Mouse (Mus musculus) embryonic facial prominence, embryonic 13.5 days (tissue): ENCODE data around the gene Acot8. TPM values are rescaled to one million over a fixed set of nuclear protein-coding genes. Genes with fewer than 3 reads are reported as not detected.

ENCODE experiments used
- ATAC-seq: fragments of 200-750 bp; cut with Nextera tagmentation; 2 replicates; pipeline ENCODE4 v1.8.0; 2017; ENCODE audit warnings: low read depth; ENCODE audit not compliant: insufficient number of reproducible peaks, insufficient read depth, low FRiP score, low TSS enrichment
- H3K27ac ChIP-seq: fragments of 300-500 bp; sonication (generic); 2 replicates; pipeline ENCODE4 v1.5.1; 2015; ENCODE audit warnings: moderate library complexity, mild to moderate bottlenecking, inconsistent platforms
- H3K27me3 ChIP-seq: fragments of 300-500 bp; sonication (generic); 2 replicates; pipeline ENCODE4 v1.6.1; 2015; ENCODE audit warnings: mild to moderate bottlenecking, inconsistent platforms
- H3K36me3 ChIP-seq: fragments of 300-500 bp; sonication (generic); 2 replicates; pipeline ENCODE4 v1.6.1; 2015; ENCODE audit warnings: mild to moderate bottlenecking, inconsistent platforms
- H3K4me1 ChIP-seq: fragments of 300-500 bp; sonication (generic); 2 replicates; pipeline ENCODE4 v1.6.1; 2015; ENCODE audit warnings: inconsistent platforms
- H3K4me2 ChIP-seq: fragments of 300-500 bp; sonication (generic); 2 replicates; pipeline ENCODE4 v1.6.1; 2015; ENCODE audit warnings: moderate library complexity, mild to moderate bottlenecking, inconsistent platforms
- H3K4me3 ChIP-seq: fragments of 300-500 bp; sonication (generic); 2 replicates; pipeline ENCODE4 v1.5.1; 2015; ENCODE audit warnings: mild to moderate bottlenecking, inconsistent platforms
- H3K9ac ChIP-seq: fragments of 300-500 bp; sonication (generic); 2 replicates; pipeline ENCODE4 v1.6.1; 2015; ENCODE audit warnings: mild to moderate bottlenecking, inconsistent platforms
- H3K9me3 ChIP-seq: fragments of 300-500 bp; sonication (generic); 2 replicates; pipeline ENCODE4 v1.6.1; 2016; ENCODE audit warnings: inconsistent platforms
- WGBS: fragments of 180-500 bp; shearing (Covaris S2); methylation state at CpG from one replicate; pipeline ENCODE4 v1.1.7; 2015; ENCODE audit warnings: mixed read lengths; 5-methylcytosine and 5-hydroxymethylcytosine counted together
- polyA plus RNA-seq: library from polyadenylated mRNA; unstranded; fragments of >200 nt; fragmentation: Nextera tagmentation; extraction: Ambion mirVana; gene quantifications from 2 replicates; pipeline ENCODE4 v1.2.1, GENCODE M21; 2015

Gene Acot8
- polyA plus RNA-seq: 18.4 and 19.5 TPM in 2 replicates

- peak within 1 kb of the TSS; percentile 83 for H3K9ac ChIP-seq
- no peaks in the 10 kb centered on the region for H3K27me3 ChIP-seq
- WGBS: under 1% methylated on average over 47 of the region's 47 CpGs
- H3K36me3 ChIP-seq: peaks cover 37% of the 10 kb centered on the region
- H3K4me3 ChIP-seq: peak within 1 kb of the TSS; percentile 87
- peak within 1 kb of the TSS; percentile 91 for H3K4me2 ChIP-seq
- H3K4me1 ChIP-seq: peaks cover 25% of the 10 kb centered on the region
- peak; percentile 92 for ATAC-seq
- H3K9me3 ChIP-seq: no peaks in the 10 kb centered on the region
- H3K27ac ChIP-seq: peak within 1 kb of the TSS; percentile 86
Measured at GRCm38 (mm10) chr2:164804533-164805331, at the start of gene Acot8, which contains the start of gene Zswim3. Gene Acot8 (minus strand): TSS chr2:164804882. Gene Zswim3 (plus strand): TSS chr2:164805098.

DNA sequence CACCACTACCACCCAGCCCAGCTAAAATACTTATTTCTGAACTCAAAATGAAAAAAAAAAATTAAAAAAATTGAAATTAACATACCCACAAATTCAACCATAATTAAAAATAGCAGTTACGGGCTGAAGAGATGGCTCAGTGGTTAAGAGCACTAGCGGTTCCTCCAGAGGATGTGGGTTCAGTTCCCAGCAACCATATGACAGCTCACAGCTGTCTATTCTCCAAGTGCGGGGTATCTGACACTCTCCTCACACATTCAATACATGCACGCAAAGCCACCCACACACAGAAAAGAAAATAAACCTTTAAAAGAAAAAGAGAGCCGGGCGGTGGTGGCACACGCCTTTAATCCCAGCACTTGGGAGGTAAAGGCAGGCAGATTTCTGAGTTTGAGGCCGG, 45.4 kb upstream of the Acot8 start:
- Histone ChIP-seq H3K27me3 (peaks cover 9% of the 10 kb centered on the region), H3K36me3 (peaks cover 38% of the 10 kb centered on the region), H3K4me1 (no peaks in the 10 kb centered on the region), H3K27ac (no peak overlapping the region), H3K9me3 (no peaks in the 10 kb centered on the region), H3K4me2 (no peak overlapping the region), H3K4me3 (no peak overlapping the region), H3K9ac (no peak overlapping the region)
- 86% methylated on average over 8 of the region's 8 CpGs for WGBS
- no peak for ATAC-seq

- no peak overlapping the region for H3K9ac ChIP-seq
- no peak for ATAC-seq
- no peaks in the 10 kb centered on the region for H3K27me3 ChIP-seq
- no peak overlapping the region for H3K27ac ChIP-seq
- peaks cover 32% of the 10 kb centered on the region for H3K36me3 ChIP-seq
- no peak overlapping the region for H3K4me3 ChIP-seq
- no peaks in the 10 kb centered on the region for H3K4me1 ChIP-seq
- 57% methylated on average over 3 of the region's 3 CpGs for WGBS
- no peak overlapping the region for H3K4me2 ChIP-seq
- no peaks in the 10 kb centered on the region for H3K9me3 ChIP-seq
Measured at GRCm38 (mm10) chr2:164845782-164846181, 41.1 kb upstream of the Acot8 start.

DNA sequence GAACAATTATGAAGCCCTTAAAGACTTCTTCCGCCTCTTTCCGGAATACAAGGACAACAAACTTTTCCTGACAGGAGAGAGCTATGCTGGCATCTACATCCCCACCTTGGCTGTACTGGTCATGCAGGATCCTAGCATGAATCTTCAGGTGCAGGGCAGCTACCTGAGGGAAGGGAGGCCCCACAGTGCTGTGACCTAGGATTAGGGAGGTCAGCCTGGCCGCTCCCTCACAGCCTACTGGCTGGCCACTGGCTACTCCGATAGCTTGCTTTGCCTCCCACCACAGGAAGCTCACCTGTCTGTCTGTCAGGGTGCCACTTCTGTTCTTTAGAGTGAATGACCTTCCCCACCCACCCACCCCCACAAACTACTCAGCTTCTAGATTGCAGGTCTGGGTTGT, 30.5 kb upstream of the Acot8 start:
- ATAC-seq: no peak
- H3K36me3 ChIP-seq: peaks cover 42% of the 10 kb centered on the region
- peak overlapping the region; percentile 64; the same call in 1 of the 2 replicates for H3K4me3 ChIP-seq
- no peak overlapping the region for H3K9ac ChIP-seq
- H3K27ac ChIP-seq: no peak overlapping the region
- no peak overlapping the region; the same call in 1 of the 2 replicates for H3K4me2 ChIP-seq
- H3K4me1 ChIP-seq: peaks cover 17% of the 10 kb centered on the region
- H3K9me3 ChIP-seq: no peaks in the 10 kb centered on the region
- WGBS: 89% methylated on average over 4 of the region's 4 CpGs
- no peaks in the 10 kb centered on the region for H3K27me3 ChIP-seq

GRCm38 (mm10) chr2:164834531-164834930, 29.8 kb upstream of the Acot8 start:
- 39% methylated on average over 8 of the region's 8 CpGs for WGBS
- no peak overlapping the region for H3K27ac ChIP-seq

GRCm38 (mm10) chr2:164833314-164833959, 28.8 kb upstream of the Acot8 start, which contains the start of gene Neurl2:
Gene Neurl2 (minus strand): TSS chr2:164833456.
- peak within 1 kb of the TSS; percentile 85 for H3K27ac ChIP-seq
- peak within 1 kb of the TSS; percentile 85 for H3K4me2 ChIP-seq
- peak; percentile 72 for ATAC-seq
- H3K9me3 ChIP-seq: no peaks in the 10 kb centered on the region
- WGBS: under 1% methylated on average over 31 of the region's 31 CpGs
- H3K9ac ChIP-seq: peak within 1 kb of the TSS; percentile 86
- H3K36me3 ChIP-seq: peaks cover 30% of the 10 kb centered on the region
- H3K4me1 ChIP-seq: peaks cover 17% of the 10 kb centered on the region
- peak within 1 kb of the TSS; percentile 64 for H3K4me3 ChIP-seq
- H3K27me3 ChIP-seq: no peaks in the 10 kb centered on the region

More at GRCm38 (mm10) chr2:164834531-164834930, 29.8 kb upstream of the Acot8 start:
- peaks cover 35% of the 10 kb centered on the region for H3K36me3 ChIP-seq
- peaks cover 17% of the 10 kb centered on the region for H3K4me1 ChIP-seq
- H3K9ac ChIP-seq: peak overlapping the region; percentile 86
- H3K9me3 ChIP-seq: no peaks in the 10 kb centered on the region
- H3K27me3 ChIP-seq: no peaks in the 10 kb centered on the region
- H3K4me2 ChIP-seq: peak overlapping the region; percentile 85
- no peak for ATAC-seq
- peak overlapping the region; percentile 64 for H3K4me3 ChIP-seq

DNA sequence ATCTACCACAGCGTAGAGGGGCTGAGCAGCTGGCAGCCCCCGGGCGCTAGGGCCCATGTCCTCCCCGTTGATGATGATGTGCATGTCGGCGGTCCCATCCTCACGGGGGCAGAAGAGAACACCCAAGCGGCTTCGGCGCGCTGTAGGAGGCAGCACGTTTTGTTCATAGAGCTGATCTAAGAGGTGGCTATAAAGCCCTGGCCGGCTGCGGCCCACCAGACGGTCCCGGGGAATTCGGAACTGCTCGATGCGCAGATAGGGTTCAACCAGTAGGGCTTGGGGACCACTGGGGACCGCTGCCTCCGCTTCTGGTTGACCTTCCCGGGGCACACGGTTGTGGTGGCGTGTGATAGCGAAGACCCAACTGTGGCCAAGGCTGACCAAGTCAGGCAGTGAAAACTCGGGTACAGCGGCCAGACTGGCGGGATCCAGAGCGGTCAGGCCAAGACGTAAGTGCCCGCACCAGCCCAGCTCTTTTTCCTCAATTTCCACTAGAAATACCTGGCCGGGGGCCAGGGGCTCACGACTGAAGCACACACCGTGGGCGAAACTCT, 28.1 kb upstream of the Acot8 start, which contains the start of gene Ctsa:
Ctsa (plus strand) TSS at position 126 of the 554 bp plus-strand sequence.
- peaks cover 17% of the 10 kb centered on the region for H3K4me1 ChIP-seq
- H3K9me3 ChIP-seq: no peaks in the 10 kb centered on the region
- peak; percentile 59; the same call in 1 of the 2 replicates for ATAC-seq
- under 1% methylated on average over 35 of the region's 35 CpGs for WGBS
- H3K27me3 ChIP-seq: no peaks in the 10 kb centered on the region
- peak within 1 kb of the TSS; percentile 85 for H3K4me2 ChIP-seq
- peaks cover 30% of the 10 kb centered on the region for H3K36me3 ChIP-seq
- peak within 1 kb of the TSS; percentile 86 for H3K9ac ChIP-seq
- H3K4me3 ChIP-seq: peak within 1 kb of the TSS; percentile 64
- peak within 1 kb of the TSS; percentile 85 for H3K27ac ChIP-seq

DNA sequence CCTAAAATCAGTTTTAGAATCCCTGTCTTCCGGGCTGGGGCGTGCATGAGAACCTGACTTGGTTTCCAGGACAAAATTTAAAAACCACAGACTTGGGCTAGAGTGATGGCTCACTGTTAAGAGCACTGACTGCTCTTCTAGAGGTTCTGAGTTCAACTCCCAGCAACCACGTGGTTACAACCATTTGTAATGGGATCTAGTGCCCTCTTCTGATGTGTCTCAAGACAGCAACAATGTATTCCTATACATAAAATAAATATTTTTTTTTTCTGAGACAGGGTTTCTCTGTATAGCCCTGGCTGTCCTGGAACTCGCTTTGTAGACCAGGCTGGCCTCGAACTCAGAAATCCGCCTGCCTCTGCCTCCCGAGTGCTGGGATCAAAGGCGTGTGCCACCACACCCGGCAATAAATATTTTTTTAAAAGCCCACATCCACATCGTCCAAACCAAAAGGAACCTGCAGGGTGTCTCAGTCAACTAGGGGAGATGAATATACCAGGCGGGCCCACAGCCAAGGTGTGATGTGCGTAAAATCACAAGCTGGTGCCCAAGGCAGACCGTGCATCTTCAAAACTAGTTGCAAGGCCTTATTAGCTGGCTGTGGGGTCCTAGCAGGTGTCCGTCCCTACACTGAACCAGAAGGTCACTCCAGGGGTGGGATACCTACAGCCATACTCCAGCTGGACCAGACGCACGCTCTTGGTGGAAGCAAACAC, 27.5 kb upstream of the Acot8 start:
- ATAC-seq: no peak
- peak overlapping the region; percentile 85 for H3K27ac ChIP-seq
- peak overlapping the region; percentile 64 for H3K4me3 ChIP-seq
- peak overlapping the region; percentile 86 for H3K9ac ChIP-seq
- H3K27me3 ChIP-seq: no peaks in the 10 kb centered on the region
- peaks cover 33% of the 10 kb centered on the region for H3K36me3 ChIP-seq
- H3K9me3 ChIP-seq: no peaks in the 10 kb centered on the region
- H3K4me2 ChIP-seq: peak overlapping the region; percentile 85
- WGBS: 62% methylated on average over 16 of the region's 16 CpGs
- peaks cover 17% of the 10 kb centered on the region for H3K4me1 ChIP-seq

DNA sequence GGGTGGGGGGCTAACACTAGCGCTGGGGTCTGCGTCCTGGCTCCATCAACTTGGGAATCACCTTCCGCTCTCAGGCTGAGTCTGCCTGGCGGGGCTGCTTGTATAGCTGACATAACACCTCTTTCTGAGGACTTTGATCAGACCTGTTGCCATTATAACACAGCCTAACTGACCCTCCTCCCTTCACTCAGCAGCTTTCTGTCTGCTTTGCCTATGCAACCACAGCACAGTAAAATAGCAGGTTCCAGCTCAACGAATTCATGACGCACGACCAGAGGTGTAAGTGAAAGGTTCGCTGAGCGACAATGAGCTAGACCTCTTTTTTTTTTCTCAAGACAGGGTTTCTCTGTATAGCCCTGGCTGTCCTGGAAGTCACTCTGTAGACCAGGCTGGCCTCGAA, 26.3 kb upstream of the Acot8 start:
- peaks cover 34% of the 10 kb centered on the region for H3K36me3 ChIP-seq
- H3K9ac ChIP-seq: no peak overlapping the region
- H3K4me1 ChIP-seq: peaks cover 17% of the 10 kb centered on the region
- H3K27ac ChIP-seq: no peak overlapping the region
- no peak for ATAC-seq
- no peak overlapping the region for H3K4me3 ChIP-seq
- WGBS: 87% methylated on average over 10 of the region's 10 CpGs
- H3K4me2 ChIP-seq: no peak overlapping the region
- no peaks in the 10 kb centered on the region for H3K9me3 ChIP-seq
- H3K27me3 ChIP-seq: no peaks in the 10 kb centered on the region

GRCm38 (mm10) chr2:164829090-164829489, 24.4 kb upstream of the Acot8 start:
- no peak overlapping the region for H3K4me2 ChIP-seq
- H3K4me1 ChIP-seq: peaks cover 7% of the 10 kb centered on the region
- H3K4me3 ChIP-seq: no peak overlapping the region
- H3K36me3 ChIP-seq: peaks cover 45% of the 10 kb centered on the region
- no peak for ATAC-seq
- H3K9me3 ChIP-seq: no peaks in the 10 kb centered on the region
- H3K9ac ChIP-seq: no peak overlapping the region
- H3K27ac ChIP-seq: no peak overlapping the region
- WGBS: 94% methylated on average over 1 of the region's 1 CpGs
- H3K27me3 ChIP-seq: no peaks in the 10 kb centered on the region

DNA sequence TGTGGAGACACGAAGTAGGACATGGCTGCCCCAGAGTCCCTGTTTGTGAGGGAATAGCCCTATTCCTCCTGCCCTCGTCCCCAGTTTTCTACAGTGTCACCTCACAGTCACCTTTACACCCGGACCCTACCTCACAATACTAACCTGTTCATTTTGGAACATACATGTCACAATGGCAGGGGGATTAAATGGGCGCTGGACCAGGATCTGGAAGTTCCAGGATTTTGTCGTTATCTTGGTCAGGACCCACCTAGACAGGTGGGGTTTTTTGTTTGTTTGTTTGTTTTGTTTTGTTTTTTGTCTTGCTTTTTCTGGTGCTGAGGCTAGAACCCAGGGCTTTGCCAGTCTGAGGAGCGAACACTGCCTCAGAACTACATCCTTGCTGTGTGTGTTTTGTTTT, 23.8 kb upstream of the Acot8 start, which contains the start of gene Spata25:
Spata25 (minus strand) TSS at position 101 of the 400 bp plus-strand sequence.
- Histone ChIP-seq H3K9me3 (no peaks in the 10 kb centered on the region), H3K4me1 (peaks cover 12% of the 10 kb centered on the region), H3K4me2 (no peak within 1 kb of the TSS), H3K27me3 (no peaks in the 10 kb centered on the region), H3K36me3 (peaks cover 45% of the 10 kb centered on the region), H3K4me3 (no peak within 1 kb of the TSS), H3K27ac (no peak within 1 kb of the TSS), H3K9ac (no peak within 1 kb of the TSS)
- WGBS: 88% methylated on average over 6 of the region's 6 CpGs
- no peak for ATAC-seq
